Mouse (Mus musculus) erythroblast, embryonic 14.5 days (primary cell): ENCODE measurements around the gene Mtmr4.

Experiments used
- GATA1 ChIP-seq: IDR thresholded peaks from 2 replicates; pipeline ENCODE4 v1.6.1; 2012; ENCODE audit warnings: low read length, inconsistent platforms, mixed read lengths
- TAL1 ChIP-seq: IDR thresholded peaks from 3 replicates; pipeline ENCODE4 v1.6.1; 2012; ENCODE audit warnings: low read length, inconsistent platforms, mixed read lengths

DNA sequence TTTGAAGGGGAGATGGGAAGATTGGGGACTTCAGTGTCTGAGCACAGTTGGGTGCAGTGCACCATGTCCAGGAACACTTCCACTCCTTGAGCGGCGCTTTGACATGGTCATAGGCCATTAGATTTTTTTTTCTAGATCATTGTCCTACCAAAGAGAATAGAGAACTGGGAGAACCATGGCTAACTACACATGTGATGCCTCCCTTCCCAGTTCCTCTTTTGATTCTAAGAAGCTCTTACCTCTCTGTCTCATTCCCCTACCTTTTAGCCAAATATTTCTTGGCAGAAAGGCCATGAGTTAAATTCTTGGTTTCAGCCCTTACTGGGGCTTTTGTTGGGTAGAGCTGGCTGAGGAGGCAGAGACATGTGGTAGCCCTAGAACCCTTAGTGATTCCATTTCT lies 11.6 kb downstream of the Mtmr4 start:
- TF ChIP-seq GATA1 (no peak), TAL1 (no peak)
